Comparison of ENCODE assay signal across 13 mouse cellular contexts in genomic region chr14:115477360-115477759, GRCm38 (mm10).
DNase-seq lines count a peak whose midpoint lies in the region; ATAC-seq lines count a peak whose summit lies in the region.
"Had no signal": no experiment of that assay in that cellular context is flagged by ENCODE, and none has a peak within 500 bp of the region (broad histone marks: within the 10 kb centered on the region; RNA-seq: fewer than 3 reads in every experiment).

No protein-coding gene starts in this region.

- peak; percentile 14 for DNase-seq in forebrain, embryonic 14.5 days (ENCODE audit: low spot score)
- no peak for DNase-seq in forebrain, embryonic 10.5 days (ENCODE audit: extremely low spot score, low spot score)
- DNase-seq in hindbrain, embryonic 11.5 days (ENCODE audit: low spot score) = no peak
- DNase-seq in skeletal muscle tissue, adult 2 months (ENCODE audit: low read depth, low spot score) = peak; percentile 4
- DNase-seq in c-Kit-positive CD71-positive TER-119-positive erythroid progenitor cells, embryonic 14.5 days (ENCODE audit: low spot score) = no peak
- DNase-seq: adrenal gland, postnatal 10 days; gastrocnemius, postnatal 10 days; kidney, adult 9 months; lung, adult 2 months; thymus, postnatal 36 days had no signal

- no peak overlapping the region for H3K4me3 ChIP-seq in forebrain, embryonic 14.5 days (ENCODE audit: low read depth, low read length)
- H3K4me3 ChIP-seq in forebrain, embryonic 10.5 days = no peak overlapping the region
- H3K4me3 ChIP-seq in hindbrain, embryonic 15.5 days = no peak overlapping the region
- no peak overlapping the region for H3K4me3 ChIP-seq in hindbrain, embryonic 11.5 days (ENCODE audit: low read depth, low read length)
- no peak overlapping the region for H3K4me3 ChIP-seq in midbrain, embryonic 12.5 days
- no peak overlapping the region for H3K4me3 ChIP-seq in midbrain, embryonic 16.5 days (ENCODE audit: low read depth, low read length)

- WGBS in forebrain, embryonic 14.5 days = 57% methylated on average over 14 of the region's 14 CpGs
- WGBS in forebrain, embryonic 10.5 days = 87% methylated on average over 14 of the region's 14 CpGs
- 52% methylated on average over 14 of the region's 14 CpGs for WGBS in hindbrain, embryonic 15.5 days
- WGBS in hindbrain, embryonic 11.5 days = 68% methylated on average over 14 of the region's 14 CpGs
- 75% methylated on average over 14 of the region's 14 CpGs for WGBS in midbrain, embryonic 12.5 days
- 68% methylated on average over 14 of the region's 14 CpGs for WGBS in midbrain, embryonic 16.5 days

- no peaks in the 10 kb centered on the region for H3K27me3 ChIP-seq in forebrain, embryonic 14.5 days (replicated peaks; ENCODE audit: control insufficient read depth, insufficient read depth, low read length)
- H3K27me3 ChIP-seq in forebrain, embryonic 10.5 days (ENCODE audit: poor library complexity, severe bottlenecking) = no peaks in the 10 kb centered on the region
- no peaks in the 10 kb centered on the region for H3K27me3 ChIP-seq in hindbrain, embryonic 15.5 days
- H3K27me3 ChIP-seq in hindbrain, embryonic 11.5 days (ENCODE audit: control insufficient read depth, insufficient read depth, low read length) = no peaks in the 10 kb centered on the region
- H3K27me3 ChIP-seq in midbrain, embryonic 12.5 days = no peaks in the 10 kb centered on the region
- no peaks in the 10 kb centered on the region for H3K27me3 ChIP-seq in midbrain, embryonic 16.5 days (ENCODE audit: control insufficient read depth, insufficient read depth, low read depth, low read length)

- no peaks in the 10 kb centered on the region for H3K9me3 ChIP-seq in forebrain, embryonic 14.5 days (replicated peaks; ENCODE audit: control insufficient read depth, low read length)
- H3K9me3 ChIP-seq in forebrain, embryonic 10.5 days = no peaks in the 10 kb centered on the region
- H3K9me3 ChIP-seq in hindbrain, embryonic 15.5 days = no peaks in the 10 kb centered on the region
- H3K9me3 ChIP-seq in hindbrain, embryonic 11.5 days (ENCODE audit: control insufficient read depth, low read length) = no peaks in the 10 kb centered on the region
- no peaks in the 10 kb centered on the region for H3K9me3 ChIP-seq in midbrain, embryonic 12.5 days
- no peaks in the 10 kb centered on the region for H3K9me3 ChIP-seq in midbrain, embryonic 16.5 days (replicated peaks; ENCODE audit: control insufficient read depth, low read length, poor library complexity, severe bottlenecking)

- H3K9ac ChIP-seq in forebrain, embryonic 14.5 days (ENCODE audit: low read length) = no peak overlapping the region
- H3K9ac ChIP-seq in hindbrain, embryonic 15.5 days = no peak overlapping the region
- H3K9ac ChIP-seq in hindbrain, embryonic 11.5 days (ENCODE audit: low read depth, low read length) = no peak overlapping the region
- H3K9ac ChIP-seq in midbrain, embryonic 12.5 days (replicated peaks) = no peak overlapping the region
- no peak overlapping the region for H3K9ac ChIP-seq in midbrain, embryonic 16.5 days (ENCODE audit: low read depth, low read length)

- no peak overlapping the region for H3K4me2 ChIP-seq in forebrain, embryonic 14.5 days (ENCODE audit: low read length)
- no peak overlapping the region for H3K4me2 ChIP-seq in hindbrain, embryonic 15.5 days
- no peak overlapping the region for H3K4me2 ChIP-seq in hindbrain, embryonic 11.5 days (replicated peaks; ENCODE audit: low read depth, low read length)
- H3K4me2 ChIP-seq in midbrain, embryonic 12.5 days (replicated peaks) = no peak overlapping the region
- no peak overlapping the region for H3K4me2 ChIP-seq in midbrain, embryonic 16.5 days (ENCODE audit: low read length)

- H3K36me3 ChIP-seq in forebrain, embryonic 14.5 days (ENCODE audit: control insufficient read depth, insufficient read depth, low read length) = no peaks in the 10 kb centered on the region
- no peaks in the 10 kb centered on the region for H3K36me3 ChIP-seq in forebrain, embryonic 10.5 days (replicated peaks)
- H3K36me3 ChIP-seq in hindbrain, embryonic 15.5 days = no peaks in the 10 kb centered on the region
- no peaks in the 10 kb centered on the region for H3K36me3 ChIP-seq in hindbrain, embryonic 11.5 days (ENCODE audit: control insufficient read depth, insufficient read depth, low read length)
- no peaks in the 10 kb centered on the region for H3K36me3 ChIP-seq in midbrain, embryonic 12.5 days
- no peaks in the 10 kb centered on the region for H3K36me3 ChIP-seq in midbrain, embryonic 16.5 days (ENCODE audit: control insufficient read depth, insufficient read depth, low read length)

- ATAC-seq in forebrain, embryonic 14.5 days = peak; percentile 48; the same call in 1 of the 2 replicates
- peak; percentile 71; the same call in 1 of the 2 replicates for ATAC-seq in hindbrain, embryonic 15.5 days (ENCODE audit: low FRiP score, low read depth)
- ATAC-seq in hindbrain, embryonic 11.5 days (ENCODE audit: low FRiP score) = no peak
- ATAC-seq in midbrain, embryonic 12.5 days (ENCODE audit: low FRiP score, low read depth) = peak; percentile 44; the same call in 1 of the 2 replicates
- no peak for ATAC-seq in midbrain, embryonic 16.5 days

- no peak overlapping the region for H3K27ac ChIP-seq in forebrain, embryonic 14.5 days (ENCODE audit: low read depth, low read length)
- no peak overlapping the region for H3K27ac ChIP-seq in forebrain, embryonic 10.5 days
- H3K27ac ChIP-seq in hindbrain, embryonic 15.5 days (replicated peaks) = no peak overlapping the region
- no peak overlapping the region for H3K27ac ChIP-seq in hindbrain, embryonic 11.5 days (ENCODE audit: low read depth, low read length)
- no peak overlapping the region for H3K27ac ChIP-seq in midbrain, embryonic 12.5 days (replicated peaks)
- H3K27ac ChIP-seq in midbrain, embryonic 16.5 days (ENCODE audit: low read length) = no peak overlapping the region

- no peaks in the 10 kb centered on the region for H3K4me1 ChIP-seq in forebrain, embryonic 14.5 days (ENCODE audit: control insufficient read depth, insufficient read depth, low read length)
- no peaks in the 10 kb centered on the region for H3K4me1 ChIP-seq in forebrain, embryonic 10.5 days
- H3K4me1 ChIP-seq in hindbrain, embryonic 15.5 days (replicated peaks) = 0 out of 2 replicates have a peak, but pooled peaks cover 5% of the 10 kb centered on the region
- no peaks in the 10 kb centered on the region for H3K4me1 ChIP-seq in hindbrain, embryonic 11.5 days (replicated peaks; ENCODE audit: control insufficient read depth, insufficient read depth, low read length)
- H3K4me1 ChIP-seq in midbrain, embryonic 12.5 days = 0 out of 2 replicates have a peak, but pooled peaks cover 3% of the 10 kb centered on the region
- no peaks in the 10 kb centered on the region for H3K4me1 ChIP-seq in midbrain, embryonic 16.5 days (ENCODE audit: control insufficient read depth, insufficient read depth, low read length)

Comparison
In these comparisons a context has a peak if more than half of its experiments do, and no peak if none do; other contexts are left out.
1. ATAC-seq: peak in forebrain, embryonic 14.5 days (single experiment), hindbrain, embryonic 15.5 days (single experiment) and midbrain, embryonic 12.5 days (single experiment); none in hindbrain, embryonic 11.5 days (single experiment) and midbrain, embryonic 16.5 days (single experiment).
2. DNase-seq: peak in forebrain, embryonic 14.5 days (single experiment) and skeletal muscle tissue, adult 2 months (single experiment); none in forebrain, embryonic 10.5 days (single experiment), hindbrain, embryonic 11.5 days (single experiment) and c-Kit-positive CD71-positive TER-119-positive erythroid progenitor cells, embryonic 14.5 days (single experiment).